Mouse (Mus musculus): ENCODE data around the gene Rcc2.
A peak's percentile ranks its signal among the peaks of the same experiment; 100 is the strongest.

DNA sequence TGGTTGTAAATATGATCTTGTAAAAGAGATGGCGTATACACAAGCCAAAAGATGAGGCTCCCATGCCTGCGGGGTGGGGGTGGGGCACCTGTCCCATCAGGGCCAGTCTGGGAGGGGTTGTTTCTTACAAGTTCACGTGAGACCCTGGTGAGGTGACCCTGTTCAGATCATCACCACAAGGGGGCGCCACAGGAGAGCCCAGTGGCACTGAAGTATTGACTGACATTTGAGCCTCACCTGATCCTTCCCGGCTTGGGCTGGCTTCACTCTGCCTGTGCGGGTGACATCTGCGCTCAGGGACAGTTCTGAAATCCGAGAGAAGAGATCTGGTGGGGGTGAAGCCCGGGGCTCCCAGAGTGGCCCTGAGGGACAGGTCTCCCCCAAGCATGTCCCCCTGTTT, 62.8 kb downstream of the Rcc2 start:
- TF ChIP-seq CTCF (conservative IDR thresholded peaks at IDR 0.05; ENCODE audit: low read length) (peak; percentile 62), POU5F1 (IDR thresholded peaks at IDR 0.05; ENCODE audit: borderline replicate concordance, low read length) (no peak)
